Mouse (Mus musculus): Measurements from ENCODE around the gene Gpr22. TPM values are rescaled to one million over a fixed set of nuclear protein-coding genes. Genes with fewer than 3 reads are reported as not detected.
A peak's percentile ranks its signal among the peaks of the same experiment; 100 is the strongest.

Gene Gpr22
- polyA plus RNA-seq, 1 experiment from 2014 or later: 18.7 TPM

GRCm38 (mm10) chr12:31712727-31713126 is 1.0 kb downstream of the Gpr22 start:
- H3K4me2 ChIP-seq: peak overlapping the region; percentile 57
- H3K9me3 ChIP-seq: no peaks in the 10 kb centered on the region
- peaks cover 23% of the 10 kb centered on the region for H3K4me1 ChIP-seq (replicated peaks)
- ATAC-seq (ENCODE audit: low read depth): no peak
- no peaks in the 10 kb centered on the region for H3K36me3 ChIP-seq
- H3K4me3 ChIP-seq: peak overlapping the region; percentile 48
- H3K9ac ChIP-seq: no peak overlapping the region
- WGBS: 52% methylated on average over 4 of the region's 4 CpGs
- H3K27ac ChIP-seq (replicated peaks): no peak overlapping the region
- no peaks in the 10 kb centered on the region for H3K27me3 ChIP-seq

DNA sequence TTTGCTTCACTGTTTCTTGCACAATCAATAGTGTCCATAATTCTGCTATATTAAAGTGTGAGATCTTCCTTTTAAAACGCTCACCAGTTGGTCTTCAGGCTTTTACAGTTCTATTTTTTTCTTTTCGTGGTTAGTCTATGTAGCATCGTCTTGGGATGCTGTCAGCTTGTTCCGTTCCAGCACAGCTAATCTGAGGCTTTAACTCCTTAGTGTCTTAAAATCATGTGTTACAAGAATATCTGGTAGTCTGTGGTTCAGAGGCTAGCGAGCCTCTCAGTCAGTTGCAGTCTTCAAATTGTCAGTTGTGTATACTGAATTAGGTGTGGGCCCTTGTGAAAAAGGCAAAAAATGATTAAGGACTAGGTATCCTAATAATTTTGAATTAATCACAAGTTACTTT is 1.5 kb downstream of the Gpr22 start:
- Histone ChIP-seq H3K4me1 (replicated peaks) (peaks cover 25% of the 10 kb centered on the region), H3K4me3 (peak overlapping the region; percentile 48), H3K27me3 (no peaks in the 10 kb centered on the region), H3K4me2 (peak overlapping the region; percentile 57), H3K27ac (replicated peaks) (peak overlapping the region; percentile 67), H3K9me3 (no peaks in the 10 kb centered on the region), H3K36me3 (no peaks in the 10 kb centered on the region), H3K9ac (peak overlapping the region; percentile 68)
- ATAC-seq (ENCODE audit: low read depth): peak; percentile 44; the same call in 1 of the 2 replicates
- 26% methylated on average over 5 of the region's 5 CpGs for WGBS

GRCm38 (mm10) chr12:31709665-31710064 is 4.1 kb downstream of the Gpr22 start:
- WGBS: 76% methylated on average over 6 of the region's 6 CpGs
- Histone ChIP-seq H3K4me2 (peak overlapping the region; percentile 59), H3K4me3 (peak overlapping the region; percentile 33; the same call in 1 of the 2 replicates), H3K9ac (no peak overlapping the region), H3K9me3 (no peaks in the 10 kb centered on the region), H3K27me3 (no peaks in the 10 kb centered on the region), H3K36me3 (no peaks in the 10 kb centered on the region), H3K4me1 (replicated peaks) (peaks cover 25% of the 10 kb centered on the region), H3K27ac (replicated peaks) (no peak overlapping the region)
- ATAC-seq (ENCODE audit: low read depth): no peak

DNA sequence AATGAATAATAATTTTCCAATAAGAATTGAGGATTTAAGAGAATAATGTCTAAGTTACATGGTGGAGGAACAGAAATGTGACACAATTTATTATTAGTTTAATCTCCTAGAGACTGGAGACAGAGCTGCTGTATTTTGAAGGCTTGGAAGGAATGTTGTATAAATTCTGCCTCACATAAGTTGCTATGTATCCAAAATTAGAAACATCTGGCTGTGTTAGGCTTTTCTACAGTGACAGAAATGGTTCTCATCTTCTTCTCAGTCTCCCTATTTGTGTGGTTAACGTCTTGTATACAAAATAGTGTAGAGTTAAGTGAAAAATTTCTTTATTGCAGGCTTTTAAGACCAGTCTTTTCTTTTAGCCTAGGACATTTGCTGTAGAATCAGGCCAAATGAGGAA is 6.2 kb downstream of the Gpr22 start:
- WGBS: 47% methylated on average over 1 of the region's 1 CpGs
- Histone ChIP-seq H3K4me3 (no peak overlapping the region), H3K9ac (no peak overlapping the region), H3K27ac (replicated peaks) (no peak overlapping the region), H3K9me3 (no peaks in the 10 kb centered on the region), H3K4me1 (replicated peaks) (peaks cover 25% of the 10 kb centered on the region), H3K4me2 (no peak overlapping the region), H3K36me3 (no peaks in the 10 kb centered on the region), H3K27me3 (no peaks in the 10 kb centered on the region)
- ATAC-seq (ENCODE audit: low read depth): no peak

DNA sequence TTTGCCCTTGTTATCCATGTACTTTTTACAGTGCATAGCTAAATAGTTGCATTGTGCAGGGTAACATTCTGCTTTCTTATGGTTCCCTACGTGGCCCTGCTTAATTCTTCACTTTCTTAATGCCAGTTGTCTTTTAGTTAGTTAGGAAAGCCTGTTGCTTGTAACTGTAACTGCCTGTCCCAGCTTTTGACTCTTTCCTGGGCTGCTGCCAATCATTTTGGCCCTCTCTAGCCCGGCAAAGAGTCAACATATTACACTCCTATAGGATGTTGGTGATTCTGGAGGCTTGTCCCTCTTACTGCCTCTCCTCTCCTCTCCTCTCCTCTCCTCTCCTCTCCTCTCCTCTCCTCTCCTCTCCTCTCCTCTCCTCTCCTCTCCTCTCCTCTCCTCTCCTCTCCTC is 7.6 kb downstream of the Gpr22 start:
- H3K27me3 ChIP-seq: no peaks in the 10 kb centered on the region
- no peak overlapping the region for H3K27ac ChIP-seq (replicated peaks)
- no peak overlapping the region for H3K9ac ChIP-seq
- no peaks in the 10 kb centered on the region for H3K36me3 ChIP-seq
- WGBS: 70% methylated on average over 2 of the region's 2 CpGs
- peaks cover 26% of the 10 kb centered on the region for H3K4me1 ChIP-seq (replicated peaks)
- no peak overlapping the region for H3K4me2 ChIP-seq
- ATAC-seq (ENCODE audit: low read depth): no peak
- H3K9me3 ChIP-seq: no peaks in the 10 kb centered on the region
- no peak overlapping the region for H3K4me3 ChIP-seq

DNA sequence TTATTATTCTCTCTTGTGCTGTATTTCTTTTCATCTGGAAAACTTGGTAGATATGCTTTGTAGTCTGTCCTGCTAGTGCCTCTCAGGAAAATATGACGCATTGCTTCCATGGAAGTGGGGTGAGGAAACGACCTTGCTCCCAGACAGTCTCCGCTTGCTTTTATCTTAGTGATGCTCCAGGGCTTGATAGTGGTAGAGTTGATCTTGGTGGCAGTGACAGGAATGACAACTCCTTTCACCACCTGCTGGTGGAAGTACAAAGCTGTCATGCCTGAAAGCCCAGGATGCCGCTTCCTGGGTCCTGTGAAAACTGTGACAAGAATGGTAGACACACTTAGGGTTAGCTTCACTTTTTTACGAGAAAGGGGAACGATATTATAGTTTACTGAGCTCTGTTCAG is 9.8 kb downstream of the Gpr22 start:
- WGBS: 86% methylated on average over 6 of the region's 6 CpGs
- H3K36me3 ChIP-seq: no peaks in the 10 kb centered on the region
- H3K27ac ChIP-seq (replicated peaks): no peak overlapping the region

DNA sequence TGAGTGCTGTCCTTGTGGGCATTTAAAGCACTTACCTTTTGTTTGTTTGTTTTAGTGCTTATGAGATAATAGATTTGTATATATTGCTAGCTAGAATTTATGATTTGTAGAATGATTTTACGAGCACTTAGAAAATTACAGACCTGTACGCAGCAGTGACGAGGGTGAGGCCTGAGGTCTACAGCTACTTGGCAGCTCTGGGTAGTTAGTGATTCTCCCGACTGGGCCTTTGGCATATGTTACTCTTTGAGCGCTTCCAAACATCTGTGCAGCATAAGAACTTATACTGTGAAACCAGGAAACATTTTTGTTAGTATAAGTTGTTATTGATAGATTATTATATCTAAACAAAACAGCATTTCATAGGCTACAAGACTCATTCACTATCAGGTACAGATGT is 12.3 kb downstream of the Gpr22 start:
- WGBS: 53% methylated on average over 5 of the region's 5 CpGs
- Histone ChIP-seq H3K9me3 (peaks cover 7% of the 10 kb centered on the region; the same call in 1 of the 2 replicates), H3K27ac (replicated peaks) (peak overlapping the region; percentile 33; the same call in 1 of the 2 replicates), H3K36me3 (peaks cover 14% of the 10 kb centered on the region), H3K4me1 (replicated peaks) (peaks cover 7% of the 10 kb centered on the region; the same call in 1 of the 2 replicates), H3K27me3 (no peaks in the 10 kb centered on the region), H3K4me3 (no peak overlapping the region), H3K9ac (peak overlapping the region; percentile 41; the same call in 1 of the 2 replicates), H3K4me2 (no peak overlapping the region)
- no peak for ATAC-seq (ENCODE audit: low read depth)

More for the DNA sequence above, 9.8 kb downstream of the Gpr22 start:
- Histone ChIP-seq H3K4me1 (replicated peaks) (peaks cover 14% of the 10 kb centered on the region), H3K27me3 (no peaks in the 10 kb centered on the region), H3K4me2 (no peak overlapping the region), H3K9ac (no peak overlapping the region), H3K4me3 (no peak overlapping the region), H3K9me3 (no peaks in the 10 kb centered on the region)
- no peak for ATAC-seq (ENCODE audit: low read depth)

- H3K9ac ChIP-seq: peak overlapping the region; percentile 41; the same call in 1 of the 2 replicates
- no peak overlapping the region for H3K4me3 ChIP-seq
- H3K4me1 ChIP-seq (replicated peaks): peaks cover 7% of the 10 kb centered on the region; the same call in 1 of the 2 replicates
- H3K36me3 ChIP-seq: peaks cover 14% of the 10 kb centered on the region
- H3K27me3 ChIP-seq: no peaks in the 10 kb centered on the region
- H3K9me3 ChIP-seq: peaks cover 7% of the 10 kb centered on the region; the same call in 1 of the 2 replicates
- no peak overlapping the region for H3K4me2 ChIP-seq
- 35% methylated on average over 5 of the region's 5 CpGs for WGBS
- H3K27ac ChIP-seq (replicated peaks): peak overlapping the region; percentile 33; the same call in 1 of the 2 replicates
- ATAC-seq (ENCODE audit: low read depth): peak; percentile 75; the same call in 1 of the 2 replicates
These were observed 13.0 kb downstream of the Gpr22 start for GRCm38 (mm10) chr12:31700623-31701347.

GRCm38 (mm10) chr12:31693278-31693677 is 20.5 kb downstream of the Gpr22 start:
- Histone ChIP-seq H3K4me3 (no peak overlapping the region), H3K27me3 (no peaks in the 10 kb centered on the region), H3K9me3 (peaks cover 7% of the 10 kb centered on the region; the same call in 1 of the 2 replicates), H3K9ac (no peak overlapping the region), H3K4me1 (replicated peaks) (no peaks in the 10 kb centered on the region), H3K4me2 (no peak overlapping the region), H3K36me3 (peaks cover 11% of the 10 kb centered on the region), H3K27ac (replicated peaks) (no peak overlapping the region)
- no peak for ATAC-seq (ENCODE audit: low read depth)
- 92% methylated on average over 1 of the region's 1 CpGs for WGBS

- Histone ChIP-seq H3K9me3 (no peaks in the 10 kb centered on the region), H3K36me3 (no peaks in the 10 kb centered on the region), H3K4me1 (replicated peaks) (no peaks in the 10 kb centered on the region), H3K4me2 (no peak overlapping the region), H3K27me3 (no peaks in the 10 kb centered on the region), H3K9ac (no peak overlapping the region), H3K27ac (replicated peaks) (no peak overlapping the region), H3K4me3 (no peak overlapping the region)
- 92% methylated on average over 3 of the region's 3 CpGs for WGBS
- no peak for ATAC-seq (ENCODE audit: low read depth)
These were observed 27.1 kb downstream of the Gpr22 start for GRCm38 (mm10) chr12:31686679-31687078.

GRCm38 (mm10) chr12:31667187-31667586 is 46.6 kb downstream of the Gpr22 start:
- H3K4me2 ChIP-seq: no peak overlapping the region
- no peaks in the 10 kb centered on the region for H3K4me1 ChIP-seq (replicated peaks)
- no peak overlapping the region for H3K27ac ChIP-seq (replicated peaks)
- H3K9me3 ChIP-seq: no peaks in the 10 kb centered on the region
- WGBS: 64% methylated on average over 3 of the region's 3 CpGs
- peaks cover 60% of the 10 kb centered on the region for H3K36me3 ChIP-seq
- no peaks in the 10 kb centered on the region for H3K27me3 ChIP-seq
- ATAC-seq (ENCODE audit: low read depth): no peak
- no peak overlapping the region for H3K4me3 ChIP-seq
- H3K9ac ChIP-seq: no peak overlapping the region

DNA sequence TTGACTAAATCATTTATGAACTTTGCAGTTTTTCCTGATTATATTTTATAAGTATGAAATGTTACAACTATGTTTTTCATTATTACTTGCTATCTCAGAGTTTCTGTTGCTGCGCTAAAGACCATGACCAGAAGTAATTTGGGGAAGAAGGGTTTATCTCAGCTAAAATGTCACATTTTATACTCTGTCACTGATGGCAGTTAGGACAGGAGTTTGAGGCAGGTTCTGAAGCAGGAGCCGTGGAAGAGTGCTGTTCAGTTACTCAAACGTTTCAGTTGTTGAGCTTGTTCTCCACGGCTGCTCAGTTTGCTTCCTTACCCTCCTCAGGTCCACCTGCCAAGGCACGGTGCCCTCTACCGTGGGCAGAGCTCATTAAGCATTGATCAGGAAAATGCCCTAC is 47.7 kb downstream of the Gpr22 start:
- ATAC-seq (ENCODE audit: low read depth): no peak
- Histone ChIP-seq H3K4me1 (replicated peaks) (no peaks in the 10 kb centered on the region), H3K27me3 (no peaks in the 10 kb centered on the region), H3K9ac (no peak overlapping the region), H3K4me2 (no peak overlapping the region), H3K4me3 (no peak overlapping the region), H3K9me3 (no peaks in the 10 kb centered on the region), H3K27ac (replicated peaks) (no peak overlapping the region), H3K36me3 (peaks cover 55% of the 10 kb centered on the region)
- 77% methylated on average over 6 of the region's 6 CpGs for WGBS

Measured in neural tube, embryonic 13.5 days (tissue).